Mouse (Mus musculus) neutrophil, adult 59 days (primary cell): ENCODE measurements around the gene Fkbp8. TPM values are rescaled to one million over a fixed set of nuclear protein-coding genes. Genes with fewer than 3 reads are reported as not detected.

Source experiments
- total RNA-seq, 2 experiments: library from RNA; stranded (reverse); gene quantifications; 1 replicate in 1 of 2; 2 replicates in 1 of 2; pipeline ENCODE4 v1.2.4; 2023

Gene Fkbp8
- total RNA-seq: 100 to 1,000 TPM; 180 to 195 TPM

DNA sequence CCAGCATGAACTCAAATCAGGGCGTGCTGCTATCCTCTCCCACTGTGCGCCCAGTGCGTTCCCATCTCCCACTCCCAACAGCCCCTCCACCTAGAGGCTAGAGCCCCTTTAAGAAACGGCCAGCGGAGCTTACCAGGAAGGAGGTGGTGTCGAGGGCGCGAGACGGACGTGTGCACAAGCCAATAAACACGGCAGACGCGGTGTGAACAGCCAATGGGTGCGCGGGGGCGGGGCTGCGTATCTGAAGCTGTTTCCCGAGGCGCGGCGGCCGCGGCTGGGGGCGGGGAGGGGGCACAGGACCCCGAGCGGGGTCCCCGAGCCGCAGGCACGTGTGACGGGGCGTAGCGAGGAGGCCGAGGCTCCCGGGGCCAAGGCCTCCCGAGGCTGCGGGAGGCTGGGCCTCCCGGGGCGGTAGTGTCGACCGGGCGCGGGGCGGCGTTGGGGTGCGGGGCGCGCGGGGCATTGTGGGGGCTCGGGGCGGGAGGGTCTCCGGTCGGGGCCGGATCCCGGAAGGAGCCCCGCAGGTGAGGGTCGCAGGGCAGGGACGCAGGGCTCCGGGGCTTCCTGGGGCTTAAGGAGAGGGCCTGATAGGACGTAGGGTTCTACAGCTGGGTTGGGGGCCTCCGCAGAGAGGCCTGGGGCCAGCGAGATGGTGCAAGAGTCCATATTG is at the start of gene Fkbp8, which contains the start of gene Kxd1:
Fkbp8 (plus strand) TSS at position 213 of the 670 bp plus-strand sequence.
Kxd1 (minus strand) TSS at position 445 of the 670 bp plus-strand sequence.

DNA sequence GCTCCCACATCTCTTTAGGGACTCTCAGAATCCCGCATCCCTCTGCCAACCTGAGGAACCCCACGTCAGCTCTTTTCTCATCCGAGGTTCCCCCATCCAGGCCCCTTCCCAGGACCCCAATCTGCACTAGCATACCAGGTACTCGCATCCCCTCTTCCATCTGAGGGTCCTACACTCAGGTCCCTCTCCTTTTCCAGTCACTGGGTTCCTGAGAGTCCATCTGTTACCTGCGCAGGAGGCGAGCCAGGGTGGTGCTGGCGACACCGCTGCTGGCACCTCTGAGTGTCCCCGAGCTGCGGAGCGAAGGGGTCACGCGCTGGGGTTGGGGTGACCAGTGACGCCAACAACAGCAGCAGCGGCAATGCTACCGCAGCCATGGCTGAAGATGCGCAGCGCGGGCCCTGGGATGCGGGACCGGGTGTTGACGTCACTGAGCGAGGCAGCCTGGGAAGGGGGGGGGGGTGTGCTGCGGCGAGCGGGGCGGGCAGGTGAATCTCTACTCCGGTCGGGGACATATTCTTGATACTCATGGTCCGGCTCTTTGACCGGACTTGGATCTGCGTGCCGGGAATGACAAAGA is 40.5 kb upstream of the Fkbp8 start, which contains the start of gene Tmem59l:
Tmem59l (minus strand) TSS at position 418 of the 580 bp plus-strand sequence.

DNA sequence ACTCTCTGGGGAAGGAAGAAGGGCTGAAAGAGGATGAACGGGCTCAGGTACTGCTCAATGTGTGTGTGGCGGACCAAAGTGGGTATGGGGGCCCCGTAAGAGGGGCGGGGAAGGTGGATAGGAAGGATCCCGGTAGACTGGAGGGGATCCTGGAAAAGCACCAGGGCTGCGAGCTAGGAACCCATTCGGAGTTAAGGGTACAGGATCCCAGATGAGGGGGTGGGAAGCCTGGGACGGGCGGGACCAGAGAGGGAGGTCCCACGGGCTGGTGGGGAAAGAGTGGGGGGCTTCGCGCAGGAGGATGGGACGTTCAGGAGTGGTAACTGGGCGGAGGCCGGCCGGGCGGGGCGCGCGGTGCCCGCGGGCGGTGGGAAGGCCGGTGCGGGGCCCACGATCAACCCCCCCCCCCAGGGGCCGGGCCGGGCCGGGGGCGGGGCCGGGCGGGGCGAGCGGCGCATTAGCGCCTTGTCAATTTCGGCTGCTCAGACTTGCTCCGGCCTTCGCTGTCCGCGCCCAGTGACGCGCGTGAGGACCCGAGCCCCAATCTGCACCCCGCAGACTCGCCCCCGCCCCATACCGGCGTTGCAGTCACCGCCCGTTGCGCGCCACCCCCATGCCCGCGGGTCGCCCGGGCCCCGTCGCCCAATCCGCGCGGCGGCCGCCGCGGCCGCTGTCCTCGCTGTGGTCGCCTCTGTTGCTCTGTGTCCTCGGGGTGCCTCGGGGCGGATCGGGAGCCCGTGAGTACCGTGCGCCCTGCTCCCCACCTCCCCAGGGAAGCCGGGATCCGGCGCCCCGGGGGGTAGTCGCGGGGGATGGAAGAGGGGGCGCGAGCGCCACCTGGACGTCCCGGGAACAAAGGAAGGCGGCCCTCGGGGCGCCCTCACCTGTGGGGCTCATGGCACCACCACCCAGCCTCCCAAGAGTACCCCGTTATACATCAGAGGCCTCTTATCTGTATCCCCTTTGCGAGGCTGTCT is 34.6 kb upstream of the Fkbp8 start, which contains the start of gene Crlf1:
Crlf1 (plus strand) TSS at position 495 of the 977 bp plus-strand sequence.

DNA sequence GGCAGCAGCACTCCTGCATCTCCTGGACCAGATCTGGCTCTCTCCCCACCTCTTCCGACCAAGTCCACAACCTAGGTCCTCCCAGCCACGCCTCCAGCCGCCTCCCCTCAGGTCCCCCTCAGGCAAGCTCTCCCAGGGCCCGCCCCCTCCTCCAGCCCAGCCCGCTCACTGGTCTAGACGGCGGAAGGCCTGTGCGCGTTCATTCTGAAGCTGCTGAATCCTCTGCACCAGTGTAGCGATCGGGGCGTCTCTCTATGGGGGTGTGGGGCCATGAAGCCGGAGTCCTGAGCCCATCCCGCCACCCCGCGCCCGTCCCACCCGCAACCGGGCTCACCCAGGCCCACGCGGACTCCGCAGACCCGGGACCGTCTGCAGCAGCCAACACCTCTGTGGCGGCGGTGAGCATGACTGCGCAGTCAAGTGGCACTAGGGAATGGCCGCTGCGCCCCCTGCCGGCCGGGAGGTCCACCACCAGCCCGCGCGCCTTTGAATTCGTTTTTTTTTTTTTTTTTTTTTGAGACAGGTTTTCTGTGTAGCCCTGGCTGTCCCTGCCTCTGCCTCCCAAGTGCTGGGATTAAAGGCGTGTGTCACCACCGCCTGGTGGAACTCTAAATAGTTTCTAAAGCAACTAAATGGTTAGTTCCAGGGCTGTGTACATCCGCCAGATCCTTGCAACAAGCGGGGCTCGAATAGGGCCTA is 21.0 kb upstream of the Fkbp8 start, which contains the start of gene Rex1bd:
Rex1bd (minus strand) TSS at position 425 of the 699 bp plus-strand sequence.

DNA sequence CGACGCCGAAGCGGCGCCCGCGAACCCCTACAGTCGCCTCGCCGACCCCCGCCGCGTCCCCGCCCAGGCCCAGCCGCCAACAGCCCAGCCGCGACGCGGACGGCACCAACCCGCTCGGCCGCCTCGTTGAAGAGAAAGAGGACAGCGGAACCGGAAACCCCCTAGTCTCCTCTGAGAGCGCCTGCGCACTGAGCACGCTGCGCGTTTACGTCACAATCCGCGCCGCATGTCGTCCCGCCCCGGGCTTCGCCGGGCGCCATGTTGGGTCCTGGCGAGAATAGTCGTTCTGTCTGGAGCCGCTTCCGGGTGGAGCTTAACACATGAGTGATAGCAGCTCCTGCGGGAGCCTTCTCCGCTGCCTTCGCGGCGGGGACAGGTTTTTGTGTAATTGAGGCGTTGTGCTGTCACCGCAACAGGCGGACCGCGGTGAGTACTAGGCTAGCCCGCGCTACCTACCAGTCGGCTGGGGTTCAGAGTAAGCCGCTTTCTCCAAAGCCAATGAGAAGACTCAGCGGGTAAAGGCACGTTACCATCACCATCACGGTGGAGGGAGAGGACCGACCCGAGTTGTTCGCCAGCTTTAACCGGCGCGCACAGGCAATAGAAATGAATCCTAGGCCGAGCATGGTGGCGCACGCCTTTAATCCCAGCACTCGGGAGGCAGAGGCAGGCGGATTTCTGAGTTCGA is 17.2 kb upstream of the Fkbp8 start, which contains the start of gene Uba52:
Uba52 (minus strand) TSS at position 574 of the 688 bp plus-strand sequence.

DNA sequence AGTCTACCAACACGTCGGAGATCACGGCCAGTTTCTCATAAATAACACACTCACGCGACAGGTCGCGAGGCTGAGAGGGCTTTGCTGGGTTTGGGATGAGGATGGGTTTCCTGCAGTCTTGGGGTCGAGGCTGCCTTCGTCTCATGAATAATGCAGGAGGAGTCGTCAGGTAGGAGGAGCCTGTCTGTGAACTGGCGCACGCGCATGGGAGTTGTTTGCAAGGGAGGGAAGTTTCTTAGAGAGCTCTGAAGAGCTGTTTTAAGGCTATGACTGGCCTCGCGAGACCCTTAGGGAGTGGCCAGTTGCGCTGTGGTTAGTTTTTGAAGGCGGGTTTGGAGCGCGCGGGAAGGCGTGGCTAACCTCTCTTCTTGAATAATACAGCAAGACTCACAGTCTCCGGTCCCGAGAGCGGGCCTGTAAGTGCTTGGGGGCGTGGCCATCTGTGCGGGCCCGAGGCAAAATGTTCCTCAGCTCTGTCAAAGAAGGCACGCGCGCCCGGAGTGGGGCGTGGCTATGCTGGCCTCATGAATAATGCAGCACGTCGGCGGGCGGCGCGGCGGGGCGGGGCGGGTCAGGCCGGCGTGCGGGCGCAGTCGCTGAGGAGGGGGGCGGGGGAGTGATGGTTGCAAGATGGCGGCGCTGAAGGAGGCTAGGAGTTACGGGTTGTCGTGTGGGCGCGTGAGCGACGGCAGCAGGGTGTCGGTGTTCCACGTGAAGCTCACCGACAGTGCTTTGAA is 11.7 kb downstream of the Fkbp8 start, which contains the start of gene Ell:
Ell (plus strand) TSS at position 381 of the 737 bp plus-strand sequence.

Other genes starting within 250 kb of the Fkbp8 start
- gene Homer3, start 244.9 kb upstream of the Fkbp8 start, total RNA-seq: 1 to 10 TPM; 8.3 to 9.6 TPM
- 10 to 100 TPM; 32.1 to 32.3 TPM for gene Ddx49, start 225.2 kb upstream of the Fkbp8 start, total RNA-seq
- gene Cope, start 225.2 kb upstream of the Fkbp8 start, total RNA-seq: 100 to 1,000 TPM; 104 to 110 TPM
- not detected for gene Cers1, start 211.9 kb upstream of the Fkbp8 start, total RNA-seq
- not detected for gene Gdf1, start 197.9 kb upstream of the Fkbp8 start, total RNA-seq
- 10 to 100 TPM; 49.1 to 49.4 TPM for gene Upf1, start 174.4 kb upstream of the Fkbp8 start, total RNA-seq
- gene Comp, start 154.2 kb upstream of the Fkbp8 start, total RNA-seq: under 1 TPM; 0.24 to 0.78 TPM
- gene Crtc1, start 88.1 kb upstream of the Fkbp8 start, total RNA-seq: 1 to 10 TPM; 4.6 to 6.1 TPM
- 1 to 10 TPM; 2.8 to 3.1 TPM for gene Klhl26, start 50.8 kb upstream of the Fkbp8 start, total RNA-seq
- gene Tmem59l, start 40.4 kb upstream of the Fkbp8 start, total RNA-seq: not detected
- not detected for gene Crlf1, start 34.6 kb upstream of the Fkbp8 start, total RNA-seq
- gene Rex1bd, start 21.0 kb upstream of the Fkbp8 start, total RNA-seq: 10 to 100 TPM; 34.2 to 41.7 TPM
- 1,000 to 10,000 TPM; 1,079 to 1,154 TPM for gene Uba52, start 16.9 kb upstream of the Fkbp8 start, total RNA-seq
- gene Kxd1, start 232 bp downstream of the Fkbp8 start, total RNA-seq: 10 to 100 TPM; 35.5 to 41.3 TPM
- gene Ell, start 11.7 kb downstream of the Fkbp8 start, total RNA-seq: 10 to 100 TPM; 45.8 to 47.5 TPM
- gene Isyna1, start 66.6 kb downstream of the Fkbp8 start, total RNA-seq: 10 to 100 TPM; 36.3 to 37.9 TPM
- gene Ssbp4, start 81.1 kb downstream of the Fkbp8 start, total RNA-seq: 10 to 100 TPM; 56.0 to 61.5 TPM
- 10 to 100 TPM; 80.6 to 91.2 TPM for gene Lrrc25, start 88.4 kb downstream of the Fkbp8 start, total RNA-seq
- gene Gdf15, start 104.7 kb downstream of the Fkbp8 start, total RNA-seq: under 1 TPM; 0.46 to 0.67 TPM
- gene Pgpep1, start 132.7 kb downstream of the Fkbp8 start, total RNA-seq: 1 to 10 TPM; 2.9 to 3.7 TPM
- gene Lsm4, start 145.5 kb downstream of the Fkbp8 start, total RNA-seq: 10 to 100 TPM; 45.3 to 47.9 TPM
- gene Jund, start 171.2 kb downstream of the Fkbp8 start, total RNA-seq: 100 to 1,000 TPM; 528 to 702 TPM
- gene Iqcn, start 175.7 kb downstream of the Fkbp8 start, total RNA-seq: 1 to 10 TPM; 3.2 to 5.3 TPM
- under 1 TPM in 1 of 2 experiments, not detected in 1; 0.33 TPM for gene Gm3336, start 190.8 kb downstream of the Fkbp8 start, total RNA-seq
- under 1 TPM; 0.62 to 0.80 TPM for gene Pde4c, start 196.0 kb downstream of the Fkbp8 start, total RNA-seq
- gene Rab3a, start 227.0 kb downstream of the Fkbp8 start, total RNA-seq: 1 to 10 TPM; 2.4 to 4.8 TPM
- 10 to 100 TPM; 16.8 to 19.4 TPM for gene Mpv17l2, start 233.2 kb downstream of the Fkbp8 start, total RNA-seq
- 10 to 100 TPM; 20.1 to 20.5 TPM for gene Pik3r2, start 249.0 kb downstream of the Fkbp8 start, total RNA-seq